Mouse (Mus musculus) embryo, embryonic 10 days (tissue): ENCODE measurements around the gene Ltf.
A peak's percentile ranks its signal among the peaks of the same experiment; 100 is the strongest.

Source experiments
- DNase-seq: peaks from one replicate; pipeline ENCODE4 v3.0.0-alpha.2; 2015; ENCODE audit warnings: low spot score

The Ltf gene

DNA sequence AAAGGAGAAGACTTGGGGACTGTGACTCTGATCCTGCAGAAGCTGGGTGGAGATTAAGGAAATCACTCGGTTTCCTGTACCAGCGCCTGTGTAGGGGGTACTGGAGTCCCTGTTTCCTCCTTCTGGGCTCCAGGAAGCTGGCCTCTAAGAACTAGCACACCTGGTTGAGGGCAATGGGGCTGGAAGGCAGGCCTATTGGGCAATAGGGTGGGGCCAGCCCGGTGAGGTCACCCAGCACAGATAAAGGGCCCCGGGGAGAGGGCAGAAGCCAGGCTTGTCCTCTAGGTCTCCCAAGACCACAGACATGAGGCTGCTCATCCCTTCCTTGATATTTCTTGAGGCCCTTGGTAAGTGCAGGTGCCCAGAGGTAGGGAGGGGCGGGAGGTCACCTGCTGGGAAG is at the start of gene Ltf:
Ltf (plus strand) TSS at position 250 of the 400 bp plus-strand sequence.
- no peak for DNase-seq

DNA sequence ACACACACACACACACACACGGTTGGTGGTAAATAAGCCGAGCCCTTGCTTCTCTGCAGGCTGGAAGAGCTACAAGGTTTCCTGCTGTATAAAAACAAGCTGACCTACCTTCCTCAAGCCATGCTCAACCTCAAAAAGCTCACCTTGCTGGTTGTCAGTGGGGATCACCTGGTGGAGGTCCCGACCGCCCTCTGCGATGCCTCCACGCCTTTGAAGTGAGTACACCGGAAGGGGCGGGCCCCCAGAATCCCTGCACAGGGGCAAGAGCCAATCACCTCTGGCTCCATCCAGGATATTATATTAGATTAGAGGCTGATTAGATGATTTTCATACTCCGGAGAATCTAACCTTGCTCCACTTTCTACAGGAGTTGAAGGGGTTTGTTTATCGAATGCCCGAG is 39.7 kb upstream of the Ltf start:
- DNase-seq = no peak

DNA sequence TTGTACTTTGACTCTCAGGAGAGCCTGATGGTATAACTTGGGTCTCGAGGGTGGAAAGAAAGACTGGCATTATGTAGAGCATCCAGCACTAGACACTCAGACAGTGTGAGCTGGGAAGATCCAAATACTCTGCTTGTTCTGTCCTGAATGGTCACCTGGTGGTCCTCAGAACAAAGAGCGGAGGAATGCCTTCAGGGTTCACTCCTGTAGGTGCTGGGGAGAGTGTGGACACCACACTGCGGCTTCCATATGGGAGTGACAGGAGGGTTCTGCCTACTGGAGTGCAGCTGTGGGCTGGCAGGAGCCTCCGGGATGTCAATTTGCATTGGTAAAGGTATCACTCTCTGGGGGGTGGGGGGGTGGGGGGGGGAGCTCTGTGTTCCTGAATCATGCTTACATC is 36.7 kb upstream of the Ltf start:
- no peak for DNase-seq

DNA sequence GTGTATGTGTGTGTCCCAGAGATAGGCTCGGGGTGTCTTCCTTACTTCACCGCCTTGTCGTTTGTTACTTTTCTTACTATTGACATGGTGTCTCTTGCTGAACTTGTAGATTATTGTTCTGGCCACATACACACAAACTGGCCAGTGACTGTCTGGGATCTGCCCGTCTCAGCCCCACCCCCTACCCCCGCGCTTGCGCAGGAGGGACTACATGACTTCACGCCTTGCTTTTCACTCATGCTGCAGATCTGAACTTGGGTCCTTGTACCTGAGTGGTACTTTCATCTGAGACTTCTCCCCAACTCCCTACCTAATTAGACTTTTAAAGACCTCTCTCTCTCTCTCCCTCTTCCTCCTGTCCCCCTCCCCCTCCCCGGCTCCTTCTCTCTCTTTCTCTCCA is 35.0 kb upstream of the Ltf start:
- DNase-seq = no peak

DNA sequence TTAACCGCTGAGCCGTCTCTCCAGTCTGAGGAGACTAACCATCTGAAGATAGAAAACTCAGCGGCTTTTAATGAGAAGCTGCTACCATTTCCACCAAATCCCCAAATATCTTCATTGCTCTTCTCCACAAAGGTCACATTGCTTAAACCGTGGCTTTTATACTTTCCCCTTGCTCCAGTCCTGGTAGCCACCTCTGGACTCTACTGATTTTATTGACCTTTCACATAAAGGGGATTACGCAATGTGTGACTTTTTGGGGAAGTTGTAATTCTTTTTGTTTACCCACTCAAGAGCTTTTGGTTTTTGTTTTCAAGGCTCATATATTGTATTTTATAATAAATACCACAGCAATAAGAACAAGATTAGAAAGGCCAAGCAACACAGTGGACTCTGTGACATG is 33.5 kb upstream of the Ltf start:
- no peak for DNase-seq

DNA sequence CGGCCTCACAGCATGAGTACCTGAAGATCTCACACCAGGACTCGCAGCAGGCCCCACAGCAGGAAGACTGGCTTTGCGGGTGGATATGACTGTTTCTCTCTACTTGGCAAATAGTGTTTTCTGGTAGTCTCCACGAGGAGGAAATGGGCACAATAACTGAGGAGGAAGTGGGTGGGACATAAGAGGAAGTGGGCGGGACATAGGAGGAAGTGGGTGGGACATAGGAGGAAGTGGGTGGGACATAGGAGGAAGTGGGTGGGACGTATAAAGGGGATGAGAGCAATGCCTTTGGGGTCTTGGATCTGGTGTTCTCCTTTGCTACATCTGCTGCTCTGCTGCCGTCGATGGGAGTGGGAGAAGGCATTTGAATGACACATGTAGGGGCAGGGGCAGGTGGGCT is 33.1 kb upstream of the Ltf start:
- DNase-seq = no peak

DNA sequence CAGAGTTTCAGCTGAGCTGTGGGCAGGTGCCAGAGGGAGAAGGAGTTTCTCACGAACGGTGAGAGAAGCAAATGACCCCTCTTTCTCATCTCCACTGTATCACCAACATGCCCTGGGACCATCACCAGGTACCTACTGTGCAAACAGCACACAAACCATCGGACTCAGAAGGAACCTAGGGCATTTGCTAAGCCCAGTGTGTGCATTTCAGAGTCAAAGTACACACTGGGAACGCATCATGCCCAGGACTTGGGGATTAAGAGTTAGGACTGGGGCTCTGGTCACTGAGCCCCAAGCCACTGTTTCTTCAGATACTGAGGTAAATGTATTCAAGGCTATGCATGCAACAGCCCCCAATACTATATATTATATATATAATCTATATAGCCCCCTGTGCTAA is 31.7 kb upstream of the Ltf start:
- DNase-seq = no peak

DNA sequence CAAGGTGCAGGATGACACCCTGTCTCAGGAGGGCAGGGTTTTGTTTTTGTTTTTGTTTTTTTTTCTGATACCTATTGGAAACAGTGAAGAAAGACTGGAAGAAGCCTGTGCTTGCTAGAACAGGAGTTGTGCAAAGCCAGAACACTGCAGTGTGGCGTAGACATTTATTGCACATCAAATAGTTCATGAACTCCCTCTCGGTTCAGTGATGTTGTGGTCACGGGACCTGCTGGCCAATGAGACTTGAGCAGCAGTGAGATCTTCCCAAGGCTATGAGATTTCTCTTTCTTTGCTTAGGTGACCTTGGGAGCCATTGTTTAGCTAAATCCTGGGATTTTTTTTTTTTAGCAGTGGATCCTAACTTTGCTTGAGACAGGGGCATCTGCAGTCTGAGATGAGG is 31.0 kb upstream of the Ltf start:
- no peak for DNase-seq

DNA sequence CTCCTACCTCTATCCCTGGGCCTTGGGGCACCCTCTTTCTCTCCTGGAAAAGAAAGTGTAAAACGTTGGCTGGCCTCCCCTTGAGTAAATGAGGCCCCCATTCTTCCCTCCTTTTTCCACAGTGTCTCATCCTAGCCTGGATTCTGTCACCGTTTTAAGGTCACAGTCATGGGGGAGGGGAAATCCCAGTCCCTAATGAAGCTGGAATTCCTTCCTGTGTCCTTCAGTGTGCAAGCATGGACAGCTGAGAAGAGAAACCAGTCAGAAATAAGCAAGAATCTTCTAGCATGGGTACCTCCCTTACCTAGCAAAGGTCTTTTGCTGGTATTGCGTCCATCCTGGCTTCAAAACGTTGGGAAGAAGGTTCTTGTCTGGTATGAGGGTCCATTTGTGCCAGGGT is 29.9 kb upstream of the Ltf start:
- no peak for DNase-seq

DNA sequence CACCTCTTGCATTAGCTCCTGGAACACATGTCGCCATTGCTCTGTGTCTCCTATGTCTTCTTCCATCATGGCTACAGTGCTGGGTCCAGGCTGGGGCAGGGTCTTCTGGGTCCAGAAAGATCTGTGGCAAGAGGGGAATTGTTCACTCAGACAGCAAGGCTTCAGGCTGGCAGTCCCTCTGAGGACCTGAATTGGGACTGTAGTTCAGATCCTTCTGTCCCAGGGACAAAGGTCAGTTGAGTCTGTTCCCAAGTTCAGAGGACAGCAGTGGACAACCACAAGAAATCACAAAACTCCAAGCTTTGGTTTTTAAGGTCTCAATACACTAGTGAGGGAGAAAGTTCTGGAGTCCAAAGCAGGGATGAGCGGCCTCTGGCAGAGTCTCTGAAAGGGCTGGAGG is 29.5 kb upstream of the Ltf start:
- no peak for DNase-seq

DNA sequence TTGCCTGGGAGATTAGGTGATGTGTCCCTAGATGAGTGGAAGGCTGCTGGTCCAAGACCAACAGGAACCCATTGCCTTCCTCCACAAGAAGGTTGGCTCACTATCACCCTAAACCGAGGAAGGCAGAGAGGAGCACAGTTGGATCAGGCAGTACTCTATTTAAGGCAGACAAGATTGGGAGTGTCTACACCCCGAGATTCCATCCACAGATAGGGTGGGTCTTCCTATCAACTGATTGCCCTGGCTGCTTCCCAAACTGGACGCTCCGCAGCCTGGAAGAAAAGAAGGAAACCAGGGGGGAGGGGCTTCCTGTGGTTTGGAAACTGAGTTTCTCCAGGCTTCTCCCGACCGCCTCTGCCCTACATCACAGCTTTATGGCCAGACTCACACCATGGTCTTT is 28.9 kb upstream of the Ltf start, which contains the start of gene Rtp3:
Rtp3 (minus strand) TSS at position 380 of the 400 bp plus-strand sequence.
- no peak for DNase-seq

DNA sequence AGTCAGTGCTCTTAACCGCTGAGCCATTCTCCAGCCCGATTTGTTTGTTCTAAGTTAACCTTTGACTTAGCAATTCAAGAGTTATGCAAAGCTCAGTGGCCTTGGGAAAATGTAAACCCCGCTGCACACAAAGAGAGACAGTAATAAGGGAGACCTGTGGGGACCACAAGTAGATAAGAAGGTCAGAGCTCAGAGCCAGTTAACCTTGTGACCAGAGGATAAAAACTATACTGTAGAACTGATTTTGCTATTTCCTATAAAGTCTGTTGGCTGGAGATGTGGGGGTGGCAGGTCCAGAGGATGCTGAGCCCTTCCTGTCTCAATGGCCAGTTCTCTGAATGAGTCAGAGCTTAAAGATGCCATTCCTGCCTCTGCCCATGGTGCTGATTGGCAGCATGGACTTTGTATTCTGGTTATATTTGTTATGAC is 25.8 kb upstream of the Ltf start:
- peak; percentile 46 for DNase-seq

DNA sequence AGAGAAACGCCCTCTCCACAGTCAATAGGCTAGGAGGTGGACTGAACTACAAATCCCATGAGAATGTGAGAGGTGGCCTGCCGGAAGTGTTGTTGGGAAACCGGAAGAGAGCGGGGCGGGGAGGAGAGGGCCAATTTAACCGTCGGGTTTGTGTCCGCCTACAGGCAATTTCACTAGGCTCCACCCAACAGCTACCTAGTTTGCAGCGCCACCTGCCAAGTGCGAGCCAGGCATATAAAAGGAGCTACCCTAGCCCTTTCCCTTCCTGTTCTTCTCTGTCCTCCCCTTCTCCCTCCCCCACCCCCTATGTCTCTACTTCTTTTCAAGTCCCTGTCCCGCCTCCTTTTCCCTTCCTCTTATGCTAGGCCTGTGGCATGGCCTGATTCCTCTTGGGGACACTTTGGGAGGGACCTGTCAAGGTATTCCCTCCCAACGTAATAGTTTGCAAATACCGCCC is 24.3 kb upstream of the Ltf start:
- DNase-seq = peak; percentile 88

DNA sequence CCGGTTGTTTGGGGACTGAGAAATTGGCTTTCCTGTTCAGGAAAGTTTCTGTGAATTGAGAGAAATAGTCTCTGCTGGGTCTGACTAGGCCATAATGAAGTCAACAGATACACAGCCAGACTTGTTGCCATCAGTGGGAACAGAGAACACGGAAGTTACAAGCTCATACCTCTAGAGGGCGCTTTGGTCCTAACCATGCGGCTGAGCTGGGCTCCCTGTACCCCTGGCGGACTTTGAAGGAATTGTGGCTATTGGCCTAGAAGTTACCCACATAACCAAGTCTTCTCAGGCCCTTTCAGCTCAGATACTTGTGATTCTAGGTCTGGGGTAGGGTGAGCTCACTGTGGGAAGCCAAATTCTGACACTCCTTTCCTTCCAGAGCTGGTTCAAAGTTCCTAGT is 21.8 kb upstream of the Ltf start:
- peak; percentile 92 for DNase-seq

DNA sequence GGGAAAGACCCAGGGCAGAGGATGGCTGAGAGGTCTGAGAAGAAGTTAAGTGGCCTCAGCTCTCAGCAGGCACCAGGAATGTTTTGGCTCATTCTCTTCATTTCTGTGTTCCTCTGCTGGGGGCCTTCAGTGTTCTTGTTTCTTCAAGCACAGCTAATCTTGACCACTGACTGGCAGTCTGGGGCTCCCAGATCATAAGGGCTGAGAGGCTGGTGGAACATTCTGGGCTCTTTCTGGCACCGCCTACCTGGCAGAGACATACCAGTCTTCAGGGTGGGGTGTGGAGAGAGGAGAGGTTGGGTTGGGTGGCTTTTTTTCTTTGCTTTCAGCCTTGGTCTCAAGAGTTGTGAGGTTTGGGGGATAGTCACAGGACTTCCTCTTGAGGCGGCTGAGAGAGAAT is 20.0 kb upstream of the Ltf start:
- DNase-seq = no peak

DNA sequence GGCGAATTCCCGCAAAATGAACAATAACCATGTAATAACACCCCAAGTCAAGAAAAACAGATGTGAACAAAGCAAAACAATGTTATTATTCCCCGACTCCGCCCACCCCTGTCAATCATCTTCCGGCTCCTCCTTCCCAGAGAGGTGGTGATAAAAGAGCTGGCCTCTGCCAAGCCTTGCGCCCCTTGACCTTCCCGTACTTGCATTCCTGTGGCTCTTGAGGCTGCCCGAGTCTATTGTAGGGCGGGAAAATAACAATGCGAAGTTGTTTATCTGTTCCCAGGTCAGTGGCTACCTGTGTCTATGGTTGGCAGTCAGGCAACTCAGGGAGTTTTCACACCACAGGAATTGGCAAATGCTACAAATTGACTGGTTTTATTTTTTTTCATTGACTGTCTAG is 19.2 kb upstream of the Ltf start:
- no peak for DNase-seq

DNA sequence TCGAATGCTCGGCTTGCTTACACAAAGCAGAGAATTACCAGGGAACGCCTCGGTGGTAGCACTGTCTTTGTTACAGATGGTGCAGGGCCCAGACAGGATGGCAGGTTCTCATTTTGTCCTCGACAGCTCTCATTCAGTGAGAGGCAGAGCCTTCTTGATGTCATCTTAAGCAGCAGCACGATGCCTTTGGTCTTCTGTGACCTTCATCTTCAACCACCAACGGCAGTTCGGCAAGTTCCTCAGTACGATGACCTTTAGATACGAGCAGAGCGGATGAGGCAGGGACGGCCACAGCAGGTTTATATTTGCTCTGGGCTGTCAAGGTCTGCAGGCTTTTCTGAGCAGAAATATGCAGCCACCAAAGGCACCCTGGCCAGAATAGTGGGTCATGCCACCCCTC is 17.4 kb upstream of the Ltf start:
- DNase-seq = no peak

DNA sequence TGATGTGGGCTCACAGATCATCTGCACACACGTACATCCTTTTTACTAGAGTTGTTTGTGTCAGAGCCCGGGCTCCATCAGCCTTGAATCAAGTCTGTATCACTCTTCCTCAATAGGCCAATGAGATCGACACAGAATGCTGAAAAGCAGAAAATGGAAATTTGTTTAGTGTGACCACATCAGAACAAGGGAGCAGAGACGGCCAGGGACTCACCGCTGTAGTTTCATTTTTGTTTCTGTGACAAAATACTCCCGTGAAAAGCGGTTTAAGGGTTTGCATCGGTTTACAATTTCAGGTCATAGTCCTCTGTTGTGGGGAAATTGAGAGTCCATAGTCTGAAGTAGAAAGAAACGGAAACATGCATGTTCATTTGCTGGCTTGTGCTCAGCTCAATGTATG is 15.8 kb upstream of the Ltf start:
- no peak for DNase-seq

DNA sequence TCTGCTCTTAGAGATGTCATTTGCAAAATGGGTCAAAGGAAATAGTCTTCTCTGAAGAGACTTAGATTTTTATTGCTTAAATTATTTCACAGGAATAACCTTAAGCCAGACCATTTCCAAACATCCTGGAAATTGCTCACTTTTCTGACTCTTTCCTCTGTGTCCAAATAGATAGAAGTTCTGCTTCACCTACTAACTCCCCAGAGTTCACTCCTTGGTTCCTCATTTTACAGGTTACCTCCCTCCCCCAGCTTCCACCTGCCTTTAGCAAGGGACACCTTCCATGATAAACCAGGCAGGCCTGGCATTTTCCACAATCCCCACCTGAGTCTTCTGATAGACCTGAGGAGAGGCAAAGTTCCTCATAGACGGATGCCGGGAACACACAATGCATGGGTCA is 12.5 kb upstream of the Ltf start:
- no peak for DNase-seq

DNA sequence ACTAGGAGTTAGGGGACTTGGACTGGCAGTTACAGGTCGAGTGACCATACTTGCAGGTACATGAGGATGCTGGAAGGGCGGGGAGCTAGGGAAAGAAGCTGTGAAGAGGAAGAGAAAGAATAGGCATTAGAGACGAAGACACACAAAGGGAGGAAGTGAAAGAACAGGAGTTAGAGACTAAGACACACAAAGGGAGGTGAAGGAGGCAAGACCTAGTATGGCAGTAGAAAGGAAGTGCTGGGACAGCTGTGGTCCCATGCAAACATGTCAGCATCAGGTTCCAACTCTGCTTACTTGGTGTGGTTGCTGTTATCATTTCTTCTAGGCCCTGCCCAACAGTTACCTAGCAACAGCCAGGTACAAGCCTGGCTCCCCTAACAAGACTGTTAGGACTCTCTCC is 9.3 kb upstream of the Ltf start:
- DNase-seq = no peak

DNA sequence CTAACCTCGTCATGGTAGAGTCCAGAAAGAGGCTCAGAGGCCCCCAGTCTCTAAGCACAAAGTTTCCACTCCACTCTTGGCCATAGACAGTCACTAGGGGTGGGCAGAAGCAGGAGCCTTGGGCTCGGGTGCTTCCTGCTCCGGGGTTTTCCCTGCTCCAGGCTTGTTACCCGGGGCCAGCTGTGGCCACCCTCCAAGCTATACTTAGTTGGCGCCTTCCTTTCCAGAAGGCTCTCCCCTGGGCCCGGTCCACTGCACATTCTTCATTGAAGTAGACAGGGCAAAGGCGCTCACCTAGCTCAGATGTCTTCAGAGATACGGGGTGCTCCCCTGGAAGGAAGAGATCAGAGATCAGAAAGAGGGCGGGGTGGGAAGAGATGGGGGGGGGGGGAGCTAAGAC is 7.5 kb upstream of the Ltf start:
- DNase-seq = no peak

DNA sequence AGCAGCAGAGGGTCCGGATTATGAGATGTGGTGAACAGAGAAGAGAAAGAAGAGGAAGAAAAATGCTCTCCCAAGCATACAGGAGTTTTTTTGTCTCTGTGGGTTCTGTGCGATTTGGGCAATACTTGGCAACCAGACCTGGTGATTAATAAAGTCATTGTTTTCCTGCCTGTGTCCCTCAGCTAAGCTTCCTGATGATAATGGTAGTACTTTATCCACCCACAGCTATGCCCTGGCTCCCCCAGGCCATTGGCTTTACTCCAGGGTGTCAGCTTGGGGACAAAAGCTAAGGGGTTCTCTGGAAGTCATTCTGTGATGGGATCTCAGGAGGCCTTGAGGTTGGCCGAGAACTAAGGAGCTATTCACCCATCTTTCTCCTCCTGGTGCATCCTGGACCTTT is 7.0 kb upstream of the Ltf start:
- DNase-seq = no peak

DNA sequence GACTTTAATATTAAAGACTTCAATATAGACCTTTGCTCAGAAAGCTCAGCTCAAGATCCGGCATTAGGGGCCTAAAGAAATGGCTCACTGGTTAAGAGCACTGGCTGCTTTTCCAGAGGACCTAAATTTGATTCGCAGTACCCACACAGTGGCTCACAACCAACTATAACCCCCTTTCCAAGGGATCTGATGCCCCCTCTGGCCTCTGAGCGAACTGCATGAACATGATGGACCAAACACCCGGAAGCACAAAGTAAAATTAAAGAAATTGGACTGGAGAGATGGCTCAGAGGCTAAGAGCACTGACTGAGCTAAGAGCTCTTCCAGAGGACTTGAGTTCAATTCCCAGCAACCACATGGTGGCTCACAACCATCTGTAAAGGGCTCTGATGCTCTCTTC is 3.4 kb upstream of the Ltf start:
- DNase-seq = no peak

DNA sequence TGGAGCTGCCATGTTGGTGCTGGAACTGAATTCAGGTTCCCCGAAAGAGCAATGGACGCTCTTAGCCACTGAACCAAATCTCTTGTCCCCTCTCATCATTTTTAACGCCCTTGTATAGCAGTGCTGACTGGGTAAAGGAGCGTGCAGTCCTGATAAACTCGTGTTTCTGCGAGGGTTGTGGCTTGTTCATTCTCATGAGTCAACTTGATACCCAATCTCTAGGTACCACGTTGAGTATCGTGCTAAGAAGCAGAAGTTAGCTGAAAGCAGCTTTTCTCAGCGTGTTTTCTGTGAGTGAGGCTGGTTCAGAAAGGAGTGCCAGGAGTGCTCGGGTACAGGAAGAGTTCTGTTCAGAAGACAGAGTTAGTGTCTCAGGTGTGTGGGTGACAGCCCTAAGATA is 7.7 kb downstream of the Ltf start:
- no peak for DNase-seq

DNA sequence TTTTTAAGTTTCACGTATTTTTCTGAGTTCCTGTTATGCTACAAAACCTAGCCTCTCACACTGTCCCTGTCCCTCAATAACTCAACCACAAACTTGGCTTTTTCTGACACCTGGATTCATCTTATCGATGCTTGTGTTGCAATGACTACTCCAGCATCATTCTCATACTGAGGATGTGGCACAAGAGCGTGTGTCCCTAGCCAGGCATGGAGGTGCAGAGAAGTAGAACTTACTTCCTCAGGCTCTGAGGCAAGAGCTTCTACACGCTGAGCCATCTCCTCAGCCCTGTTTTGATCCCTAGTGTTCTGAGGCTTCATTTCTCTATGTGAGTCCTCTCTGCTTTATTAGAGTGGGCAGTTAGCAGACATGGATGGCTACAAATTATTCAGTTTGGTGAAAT is 14.6 kb downstream of the Ltf start:
- no peak for DNase-seq
